ENCODE assay signal across 10 mouse cellular contexts in the genomic region with DNA sequence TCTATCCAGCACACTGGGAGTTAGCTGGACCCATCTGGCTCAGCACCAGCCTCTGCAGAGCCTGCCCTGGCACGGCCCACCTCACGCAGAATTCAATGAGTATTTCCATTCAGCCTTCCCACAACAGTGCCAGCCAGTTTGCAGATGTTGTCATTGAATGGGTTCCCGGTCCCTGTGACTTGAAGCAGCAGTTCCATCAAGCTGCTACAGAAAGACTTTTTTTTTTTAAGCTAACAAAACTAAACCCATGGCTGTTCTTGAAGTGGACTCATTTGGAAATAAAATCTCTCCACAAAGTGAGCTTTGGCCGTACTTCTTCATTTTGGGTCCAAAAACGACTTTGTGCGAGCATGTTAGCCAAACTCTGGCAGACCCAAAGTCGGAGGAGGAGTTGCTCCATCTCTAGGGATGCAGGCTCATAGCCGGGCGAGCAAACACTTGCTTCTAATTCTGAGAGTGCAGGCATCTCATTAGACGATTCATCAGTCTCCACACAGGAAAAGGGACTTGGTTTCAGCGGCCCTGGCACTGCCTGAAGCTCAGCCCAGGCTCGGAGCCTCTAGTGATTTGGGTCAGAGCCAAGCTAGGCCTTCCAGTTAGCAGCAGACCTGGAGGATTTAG.
DNase-seq lines count a peak whose midpoint lies in the region; ATAC-seq and TF ChIP-seq lines count a peak whose summit lies in the region.
"Had no signal": no experiment of that assay in that cellular context is flagged by ENCODE, and none has a peak within 500 bp of the region (broad histone marks: within the 10 kb centered on the region; RNA-seq: fewer than 3 reads in every experiment).

No protein-coding gene starts in this region.

- H3K9me3 ChIP-seq in hindbrain, embryonic 16.5 days (ENCODE audit: control insufficient read depth, low read length) = no peaks in the 10 kb centered on the region
- no peaks in the 10 kb centered on the region for H3K9me3 ChIP-seq in hindbrain, embryonic 10.5 days
- no peaks in the 10 kb centered on the region for H3K9me3 ChIP-seq in midbrain, postnatal 0 days (ENCODE audit: low read length)
- H3K9me3 ChIP-seq in liver, embryonic 11.5 days (ENCODE audit: control insufficient read depth, low read length) = no peaks in the 10 kb centered on the region

- no peak overlapping the region for H3K9ac ChIP-seq in hindbrain, embryonic 16.5 days (ENCODE audit: low read depth, low read length)
- H3K9ac ChIP-seq in midbrain, postnatal 0 days (replicated peaks; ENCODE audit: low read length, poor library complexity, severe bottlenecking) = no peak overlapping the region
- H3K9ac ChIP-seq in liver, embryonic 11.5 days (ENCODE audit: low read depth, low read length) = no peak overlapping the region
- H3K9ac ChIP-seq: embryonic facial prominence, embryonic 12.5 days; liver, embryonic 14.5 days had no signal

- peak; percentile 92 for ATAC-seq in hindbrain, embryonic 16.5 days
- ATAC-seq in midbrain, postnatal 0 days (ENCODE audit: low FRiP score) = peak; percentile 87
- no peak for ATAC-seq in liver, embryonic 11.5 days (replicated peaks; ENCODE audit: low FRiP score)

- no peaks in the 10 kb centered on the region for H3K27me3 ChIP-seq in hindbrain, embryonic 16.5 days (replicated peaks; ENCODE audit: control insufficient read depth, insufficient read depth, low read length)
- H3K27me3 ChIP-seq in hindbrain, embryonic 10.5 days (ENCODE audit: insufficient read depth, poor library complexity, severe bottlenecking) = no peaks in the 10 kb centered on the region
- peaks cover 3% of the 10 kb centered on the region; the same call in 1 of the 2 replicates for H3K27me3 ChIP-seq in midbrain, postnatal 0 days (ENCODE audit: insufficient read depth, low read length)
- H3K27me3 ChIP-seq in liver, embryonic 11.5 days (replicated peaks; ENCODE audit: control insufficient read depth, insufficient read depth, low read length) = no peaks in the 10 kb centered on the region
- H3K27me3 ChIP-seq: embryonic facial prominence, embryonic 12.5 days had no signal

- no peaks in the 10 kb centered on the region for H3K4me1 ChIP-seq in hindbrain, embryonic 16.5 days (ENCODE audit: control insufficient read depth, insufficient read depth, low read depth, low read length)
- peaks cover under 1% of the 10 kb centered on the region; the same call in 1 of the 2 replicates for H3K4me1 ChIP-seq in hindbrain, embryonic 10.5 days (replicated peaks)
- H3K4me1 ChIP-seq in midbrain, postnatal 0 days (ENCODE audit: insufficient read depth, low read length) = no peaks in the 10 kb centered on the region
- no peaks in the 10 kb centered on the region for H3K4me1 ChIP-seq in liver, embryonic 11.5 days (replicated peaks; ENCODE audit: control insufficient read depth, insufficient read depth, low read length)
- H3K4me1 ChIP-seq: embryonic facial prominence, embryonic 12.5 days had no signal

- 52% methylated on average over 12 of the region's 12 CpGs for WGBS in hindbrain, embryonic 16.5 days
- WGBS in hindbrain, embryonic 10.5 days = 87% methylated on average over 12 of the region's 12 CpGs
- WGBS in midbrain, postnatal 0 days = 64% methylated on average over 12 of the region's 12 CpGs
- WGBS in liver, embryonic 11.5 days = 75% methylated on average over 12 of the region's 12 CpGs

- no peaks in the 10 kb centered on the region for H3K36me3 ChIP-seq in hindbrain, embryonic 16.5 days (ENCODE audit: control insufficient read depth, insufficient read depth, low read length)
- H3K36me3 ChIP-seq in hindbrain, embryonic 10.5 days = no peaks in the 10 kb centered on the region
- H3K36me3 ChIP-seq in midbrain, postnatal 0 days (ENCODE audit: insufficient read depth, low read length) = no peaks in the 10 kb centered on the region
- no peaks in the 10 kb centered on the region for H3K36me3 ChIP-seq in liver, embryonic 11.5 days (ENCODE audit: control insufficient read depth, insufficient read depth, low read length)
- H3K36me3 ChIP-seq: embryonic facial prominence, embryonic 12.5 days had no signal

- H3K27ac ChIP-seq in hindbrain, embryonic 16.5 days (ENCODE audit: low read depth, low read length) = 0 out of 2 replicates have a peak overlapping the region, but pooled peaks have one; percentile 29
- H3K27ac ChIP-seq in hindbrain, embryonic 10.5 days = no peak overlapping the region
- peak overlapping the region; percentile 32; the same call in 1 of the 2 replicates for H3K27ac ChIP-seq in midbrain, postnatal 0 days (ENCODE audit: low read depth, low read length)
- H3K27ac ChIP-seq in liver, embryonic 11.5 days (ENCODE audit: low read depth, low read length) = no peak overlapping the region
- H3K27ac ChIP-seq: embryonic facial prominence, embryonic 12.5 days; liver, embryonic 14.5 days had no signal

- TF ChIP-seq CTCF in midbrain, postnatal 0 days (IDR thresholded peaks at IDR 0.05) = no peak

- no peak overlapping the region for H3K4me2 ChIP-seq in hindbrain, embryonic 16.5 days (ENCODE audit: low read length)
- no peak overlapping the region for H3K4me2 ChIP-seq in midbrain, postnatal 0 days (ENCODE audit: low read depth, low read length, poor library complexity, severe bottlenecking)
- H3K4me2 ChIP-seq in liver, embryonic 11.5 days = no peak overlapping the region
- H3K4me2 ChIP-seq: embryonic facial prominence, embryonic 12.5 days had no signal

- no peak overlapping the region for H3K4me3 ChIP-seq in hindbrain, embryonic 16.5 days (ENCODE audit: low read length)
- no peak overlapping the region for H3K4me3 ChIP-seq in hindbrain, embryonic 10.5 days
- no peak overlapping the region for H3K4me3 ChIP-seq in midbrain, postnatal 0 days (ENCODE audit: low read depth, low read length)
- H3K4me3 ChIP-seq in liver, embryonic 11.5 days (ENCODE audit: low read depth, low read length) = no peak overlapping the region
- H3K4me3 ChIP-seq: embryonic facial prominence, embryonic 12.5 days had no signal

- DNase-seq in hindbrain, embryonic 10.5 days (ENCODE audit: low spot score) = no peak
- DNase-seq in cerebellum, postnatal 36 days = peak; percentile 3 to 6
- DNase-seq in layer of hippocampus, adult 18-20 months (ENCODE audit: low spot score in 2 of 2) = peak; percentile 48 to 64
- DNase-seq in midbrain, postnatal 0 days (ENCODE audit: low spot score) = peak; percentile 87
- no peak for DNase-seq in adrenal gland, adult 2 months
- no peak for DNase-seq in kidney, postnatal 4 days
- no peak for DNase-seq in liver, embryonic 11.5 days (ENCODE audit: low spot score)

Comparison
In these comparisons a context has a peak if more than half of its experiments do, and no peak if none do; other contexts are left out.
1. H3K27ac ChIP-seq: peak in hindbrain, embryonic 16.5 days (single experiment) and midbrain, postnatal 0 days (single experiment); none in hindbrain, embryonic 10.5 days (single experiment) and liver, embryonic 11.5 days (single experiment).
2. DNase-seq: peak in cerebellum, postnatal 36 days (2 of 2), layer of hippocampus, adult 18-20 months (2 of 2) and midbrain, postnatal 0 days (single experiment); none in hindbrain, embryonic 10.5 days (single experiment), adrenal gland, adult 2 months (single experiment), kidney, postnatal 4 days (0 of 2) and liver, embryonic 11.5 days (single experiment).